Mouse (Mus musculus): Measurements from ENCODE around the gene Stn1. TPM values are rescaled to one million over a fixed set of nuclear protein-coding genes. Genes with fewer than 3 reads are reported as not detected.

The Stn1 gene
- polyA plus RNA-seq, 1 experiment = 10.1 TPM

GRCm38 (mm10) chr19:47570042-47570441 is 32.7 kb upstream of the Stn1 start:
- TF ChIP-seq CTCF (IDR thresholded peaks at IDR 0.05; ENCODE audit: borderline replicate concordance, insufficient read depth, low read depth, low read length) (no peak), POLR2A (IDR thresholded peaks at IDR 0.05; ENCODE audit: borderline replicate concordance, insufficient read depth, low read length) (no peak)
- 90% methylated on average over 5 of the region's 5 CpGs for WGBS
- H3K4me1 ChIP-seq (ENCODE audit: control insufficient read depth, insufficient read depth, low read length) = no peaks in the 10 kb centered on the region
- H3K4me3 ChIP-seq (replicated peaks; ENCODE audit: insufficient read depth, low read depth, low read length) = no peak overlapping the region
- no peak for DNase-seq
- H3K27me3 ChIP-seq (ENCODE audit: control insufficient read depth, insufficient read depth, low read length) = no peaks in the 10 kb centered on the region
- H3K27ac ChIP-seq (ENCODE audit: insufficient read depth, low read length) = no peak overlapping the region

GRCm38 (mm10) chr19:47565994-47566393 is 28.7 kb upstream of the Stn1 start:
- no peak overlapping the region for H3K4me3 ChIP-seq (replicated peaks; ENCODE audit: insufficient read depth, low read depth, low read length)
- WGBS = 83% methylated on average over 8 of the region's 8 CpGs
- no peak overlapping the region for H3K27ac ChIP-seq (ENCODE audit: insufficient read depth, low read length)
- TF ChIP-seq CTCF (IDR thresholded peaks at IDR 0.05; ENCODE audit: borderline replicate concordance, insufficient read depth, low read depth, low read length) = no peak
- no peak for TF ChIP-seq POLR2A (IDR thresholded peaks at IDR 0.05; ENCODE audit: borderline replicate concordance, insufficient read depth, low read length)
- no peak for DNase-seq
- no peaks in the 10 kb centered on the region for H3K4me1 ChIP-seq (ENCODE audit: control insufficient read depth, insufficient read depth, low read length)
- no peaks in the 10 kb centered on the region for H3K27me3 ChIP-seq (ENCODE audit: control insufficient read depth, insufficient read depth, low read length)

- H3K4me3 ChIP-seq (replicated peaks; ENCODE audit: insufficient read depth, low read depth, low read length) = no peak overlapping the region
- H3K27me3 ChIP-seq (ENCODE audit: control insufficient read depth, insufficient read depth, low read length) = no peaks in the 10 kb centered on the region
- 66% methylated on average over 17 of the region's 17 CpGs for WGBS
- no peak for DNase-seq
- TF ChIP-seq CTCF (IDR thresholded peaks at IDR 0.05; ENCODE audit: borderline replicate concordance, insufficient read depth, low read depth, low read length) = no peak
- no peak for TF ChIP-seq POLR2A (IDR thresholded peaks at IDR 0.05; ENCODE audit: borderline replicate concordance, insufficient read depth, low read length)
- no peak overlapping the region for H3K27ac ChIP-seq (ENCODE audit: insufficient read depth, low read length)
- no peaks in the 10 kb centered on the region; the same call in 1 of the 2 replicates for H3K4me1 ChIP-seq (ENCODE audit: control insufficient read depth, insufficient read depth, low read length)
Observed at GRCm38 (mm10) chr19:47565031-47565654, 27.8 kb upstream of the Stn1 start.

- H3K4me3 ChIP-seq (replicated peaks; ENCODE audit: insufficient read depth, low read depth, low read length) = no peak overlapping the region
- DNase-seq = no peak
- 80% methylated on average over 13 of the region's 13 CpGs for WGBS
- TF ChIP-seq POLR2A (IDR thresholded peaks at IDR 0.05; ENCODE audit: borderline replicate concordance, insufficient read depth, low read length) = no peak
- no peaks in the 10 kb centered on the region for H3K27me3 ChIP-seq (ENCODE audit: control insufficient read depth, insufficient read depth, low read length)
- H3K4me1 ChIP-seq (ENCODE audit: control insufficient read depth, insufficient read depth, low read length) = no peaks in the 10 kb centered on the region; the same call in 1 of the 2 replicates
- H3K27ac ChIP-seq (ENCODE audit: insufficient read depth, low read length) = no peak overlapping the region
Observed at GRCm38 (mm10) chr19:47563715-47564114, 26.4 kb upstream of the Stn1 start.

GRCm38 (mm10) chr19:47561996-47562441 is 24.7 kb upstream of the Stn1 start:
- TF ChIP-seq POLR2A (IDR thresholded peaks at IDR 0.05; ENCODE audit: borderline replicate concordance, insufficient read depth, low read length) (no peak), CTCF (IDR thresholded peaks at IDR 0.05; ENCODE audit: borderline replicate concordance, insufficient read depth, low read depth, low read length) (no peak)
- H3K27ac ChIP-seq (ENCODE audit: insufficient read depth, low read length) = no peak overlapping the region
- H3K4me3 ChIP-seq (replicated peaks; ENCODE audit: insufficient read depth, low read depth, low read length) = no peak overlapping the region
- no peak for DNase-seq
- WGBS = 74% methylated on average over 5 of the region's 5 CpGs
- no peaks in the 10 kb centered on the region for H3K27me3 ChIP-seq (ENCODE audit: control insufficient read depth, insufficient read depth, low read length)
- H3K4me1 ChIP-seq (ENCODE audit: control insufficient read depth, insufficient read depth, low read length) = no peaks in the 10 kb centered on the region; the same call in 1 of the 2 replicates

GRCm38 (mm10) chr19:47560544-47561161 is 23.3 kb upstream of the Stn1 start:
- Histone ChIP-seq H3K4me3 (replicated peaks; ENCODE audit: insufficient read depth, low read depth, low read length) (no peak overlapping the region), H3K27me3 (ENCODE audit: control insufficient read depth, insufficient read depth, low read length) (no peaks in the 10 kb centered on the region), H3K27ac (ENCODE audit: insufficient read depth, low read length) (no peak overlapping the region), H3K4me1 (ENCODE audit: control insufficient read depth, insufficient read depth, low read length) (no peaks in the 10 kb centered on the region; the same call in 1 of the 2 replicates)
- WGBS = 90% methylated on average over 12 of the region's 12 CpGs
- no peak for TF ChIP-seq CTCF (IDR thresholded peaks at IDR 0.05; ENCODE audit: borderline replicate concordance, insufficient read depth, low read depth, low read length)
- TF ChIP-seq POLR2A (IDR thresholded peaks at IDR 0.05; ENCODE audit: borderline replicate concordance, insufficient read depth, low read length) = no peak
- DNase-seq = no peak

- WGBS = 45% methylated on average over 14 of the region's 14 CpGs
- no peak for TF ChIP-seq POLR2A (IDR thresholded peaks at IDR 0.05; ENCODE audit: borderline replicate concordance, insufficient read depth, low read length)
- TF ChIP-seq CTCF (IDR thresholded peaks at IDR 0.05; ENCODE audit: borderline replicate concordance, insufficient read depth, low read depth, low read length) = no peak
- H3K4me1 ChIP-seq (ENCODE audit: control insufficient read depth, insufficient read depth, low read length) = no peaks in the 10 kb centered on the region; the same call in 1 of the 2 replicates
- peak in 1 of 2 experiments; percentile 9 for DNase-seq
- H3K27ac ChIP-seq (ENCODE audit: insufficient read depth, low read length) = no peak overlapping the region
- no peak overlapping the region for H3K4me3 ChIP-seq (replicated peaks; ENCODE audit: insufficient read depth, low read depth, low read length)
- H3K27me3 ChIP-seq (ENCODE audit: control insufficient read depth, insufficient read depth, low read length) = no peaks in the 10 kb centered on the region
Observed at GRCm38 (mm10) chr19:47559751-47560512, 22.6 kb upstream of the Stn1 start.
